Mouse (Mus musculus): ENCODE measurements around the gene Gm31371. TPM values are rescaled to one million over a fixed set of nuclear protein-coding genes. Genes with fewer than 3 reads are reported as not detected.

Gm31371 gene
- total RNA-seq (2023): not detected

DNA sequence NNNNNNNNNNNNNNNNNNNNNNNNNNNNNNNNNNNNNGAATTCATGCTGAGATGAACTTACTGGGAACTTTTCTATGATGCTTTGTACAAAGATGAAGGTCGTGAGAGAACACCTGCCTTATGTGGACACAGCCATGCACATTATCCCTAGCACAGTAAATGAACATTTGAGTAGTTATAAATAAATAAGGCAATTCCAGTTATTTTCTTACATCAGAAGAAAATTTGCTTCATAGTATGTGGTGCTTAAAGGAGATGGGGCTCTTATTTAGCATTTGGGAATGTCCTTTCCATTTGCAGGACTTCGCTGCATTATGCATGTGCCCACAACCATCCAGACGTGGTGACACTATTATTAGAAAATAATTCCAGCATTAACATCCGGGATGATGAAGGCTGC lies at the start of gene Gm31371:
TSS of gene Gm31371 (plus strand) at position 301 of the 400 bp plus-strand sequence.

Other genes starting within 250 kb of the Gm31371 start
- 0.74 TPM for gene 4930467E23Rik, start 173.8 kb upstream of the Gm31371 start, total RNA-seq (2023)

All from CD4-positive naive resting alpha-beta T cell, adult 57 days (primary cell).